Mouse (Mus musculus) cerebellum, postnatal 36 days (tissue): ENCODE measurements around the gene H60b.
"Not testable (repeated sequence)": the region's sequence is repeated elsewhere in the genome, so short reads cannot be mapped to it uniquely, and the experiment has no call there.

Experiments
- DNase-seq, 2 experiments: peaks; one replicate each; pipeline ENCODE4 v3.0.0; 2021 to 2022; ENCODE audit warnings: mixed read lengths in 2 of 2

H60b gene

DNA sequence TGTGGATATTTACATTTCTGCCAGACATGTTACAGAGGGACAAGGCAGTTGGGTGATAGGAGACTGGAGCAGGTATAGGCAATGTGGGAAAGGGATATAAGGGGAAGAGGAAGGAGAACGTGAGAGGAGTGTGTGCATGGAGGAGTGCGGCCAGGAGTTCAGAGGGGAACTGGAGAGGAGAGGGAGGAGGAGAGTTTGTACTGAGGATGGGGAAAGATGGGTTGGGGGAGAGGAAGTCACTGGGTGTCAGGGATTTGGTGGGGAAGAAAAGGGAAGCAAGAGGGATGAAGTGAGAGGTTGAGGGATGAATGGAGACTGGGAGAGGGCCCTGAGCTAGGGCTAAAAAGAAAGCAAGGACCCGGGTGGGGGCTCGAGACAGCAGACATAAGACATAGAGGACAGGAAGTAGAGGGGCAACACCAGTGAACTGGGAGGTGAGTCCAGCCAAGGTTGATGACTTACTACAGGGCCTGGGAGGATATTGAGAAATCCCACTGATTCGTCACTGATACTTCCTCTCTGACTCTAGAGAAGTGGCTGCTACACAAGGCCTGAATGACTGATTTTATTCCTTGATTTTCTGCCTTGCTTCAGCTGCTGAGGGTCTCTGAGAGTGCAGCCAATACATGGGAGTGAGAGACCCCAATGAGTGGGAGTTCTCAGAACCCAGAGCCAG is 7.1 kb downstream of the H60b start:
- DNase-seq, result not testable (repeated sequence)

DNA sequence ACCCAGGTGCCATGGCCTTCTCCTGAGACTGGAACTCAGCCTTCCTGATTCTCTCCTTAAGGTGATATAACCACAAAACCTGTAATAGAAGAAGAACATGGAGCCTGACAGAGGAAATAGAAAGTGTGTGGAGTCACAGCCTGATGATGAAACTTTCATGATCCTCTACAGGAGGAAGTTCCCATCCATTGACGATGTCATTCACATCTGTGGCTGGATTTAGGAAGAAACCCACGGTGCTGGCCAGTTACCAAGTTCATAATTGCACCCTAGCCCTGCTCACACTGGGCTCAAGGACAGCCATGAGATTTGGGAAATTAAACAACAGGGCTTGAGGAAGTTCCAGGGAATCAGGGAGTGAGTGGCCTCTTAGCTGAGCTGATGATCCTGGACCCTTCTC is 7.6 kb downstream of the H60b start:
- not testable (repeated sequence) for DNase-seq

DNA sequence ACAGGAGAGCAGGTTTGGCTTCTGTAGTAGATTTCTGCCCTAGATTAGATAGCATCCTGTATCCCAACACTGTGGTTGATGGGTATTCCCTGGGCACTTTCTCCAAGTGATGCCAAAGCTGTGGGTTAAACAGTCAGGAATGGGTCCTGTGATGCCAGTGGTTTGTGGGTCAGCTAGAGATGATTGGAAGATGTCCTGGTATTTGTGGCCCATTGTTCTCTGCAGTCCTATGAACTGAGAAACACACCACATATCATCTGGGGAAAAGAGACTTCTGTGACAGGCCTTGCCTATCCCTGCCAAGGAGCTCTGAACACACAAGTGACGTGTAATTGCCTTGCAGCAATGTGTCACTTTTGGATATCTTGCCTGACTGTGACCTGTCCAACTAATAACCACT is 8.7 kb downstream of the H60b start:
- not testable (repeated sequence) for DNase-seq

DNA sequence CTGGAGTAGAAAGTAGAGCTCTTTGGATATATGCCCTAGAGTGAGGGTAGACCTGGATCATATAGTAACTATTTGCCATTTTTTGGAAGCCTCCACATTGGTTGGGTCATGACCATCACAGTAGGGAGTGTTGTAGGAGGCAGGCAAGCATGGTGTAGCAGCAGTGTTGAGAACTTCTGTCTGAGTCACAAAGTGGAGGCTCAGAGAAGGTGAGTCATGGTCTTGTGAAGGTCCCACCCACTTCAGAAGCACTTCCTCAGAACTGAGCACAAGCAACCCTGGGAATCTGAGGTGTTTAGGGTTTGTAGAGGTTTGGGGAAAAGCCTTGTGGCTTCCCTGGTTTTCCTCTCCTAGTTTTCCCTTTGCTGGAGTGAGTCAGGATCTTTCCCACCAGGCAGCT is 10.7 kb downstream of the H60b start:
- not testable (repeated sequence) for DNase-seq

DNA sequence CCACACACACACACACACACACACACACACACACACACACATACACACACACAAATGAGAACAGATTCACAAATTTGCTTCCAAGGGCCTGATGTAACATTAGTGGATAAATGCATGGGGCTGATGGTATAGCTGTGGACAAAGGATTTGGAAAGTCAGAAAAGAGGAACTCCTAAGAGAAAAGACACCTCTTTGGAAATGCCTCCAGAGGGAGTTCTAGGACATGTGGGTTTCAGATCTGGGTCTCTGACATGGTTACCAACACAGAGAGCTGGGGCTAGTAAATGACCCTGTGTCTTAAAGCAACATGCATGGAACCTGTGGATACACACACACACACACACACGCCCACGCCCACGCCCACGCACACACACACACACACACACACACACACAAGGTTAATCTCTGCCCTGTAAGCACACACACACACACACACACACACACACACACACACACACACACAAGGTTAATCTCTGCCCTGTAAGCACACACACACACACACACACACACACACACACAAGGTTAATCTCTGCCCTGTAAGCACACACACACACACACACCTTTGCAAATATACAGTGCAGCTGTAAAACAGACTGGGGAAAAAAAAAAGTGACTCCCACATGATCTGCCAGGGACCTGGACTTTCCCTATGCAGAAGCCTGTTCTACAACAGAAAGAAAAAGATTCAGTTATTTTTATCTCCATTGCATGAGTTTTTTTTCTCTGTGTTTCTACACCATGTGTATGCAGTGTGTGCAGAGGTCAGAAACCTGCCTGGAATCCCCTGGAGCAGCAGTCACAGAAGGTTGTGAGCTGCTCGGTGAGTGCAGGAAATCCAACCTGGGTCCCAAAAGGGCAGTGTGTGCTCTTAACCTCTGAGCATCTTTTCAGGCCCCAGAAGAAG is 14.3 kb downstream of the H60b start:
- not testable (repeated sequence) for DNase-seq

DNA sequence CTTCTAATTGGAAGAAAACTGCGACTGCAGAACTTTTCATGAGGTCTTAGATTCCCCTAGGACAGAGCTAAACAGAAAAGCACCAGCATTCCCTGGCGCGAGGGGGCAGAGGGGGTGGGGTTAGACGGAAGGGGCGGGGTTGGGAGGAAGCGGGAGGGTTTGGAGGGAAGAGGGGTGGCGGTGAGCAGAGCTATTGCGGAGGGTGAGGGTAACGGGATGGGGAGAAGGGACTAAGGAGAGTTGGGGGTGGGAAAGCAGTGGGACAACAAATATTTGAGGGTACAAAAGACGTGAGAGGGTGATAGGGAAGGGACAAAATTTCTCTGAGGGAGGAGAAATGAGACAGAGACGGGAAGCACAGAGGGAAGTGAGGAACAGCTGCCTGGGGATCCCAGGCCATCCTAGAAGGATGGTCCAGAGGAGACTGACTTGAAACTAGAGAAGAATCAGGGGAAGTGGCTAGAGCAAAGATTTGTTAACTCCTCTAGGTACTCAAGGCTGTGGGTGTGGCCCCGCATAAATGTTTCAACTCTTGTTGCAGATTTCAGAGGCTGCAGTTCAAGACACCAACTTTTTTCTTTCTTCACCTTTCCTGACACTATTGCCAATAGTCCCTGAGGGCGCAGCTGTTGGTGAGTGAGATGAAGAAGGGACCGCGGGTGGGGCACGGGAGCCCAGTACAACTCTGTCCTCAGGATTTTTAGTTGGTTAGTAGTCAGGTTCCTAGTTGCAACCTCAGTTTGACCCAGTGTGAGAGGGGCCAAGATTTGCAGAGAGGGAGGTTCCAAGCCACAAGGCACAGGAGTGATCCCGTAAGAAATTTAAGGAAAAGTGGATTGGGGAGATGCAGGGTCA is 15.2 kb downstream of the H60b start:
- DNase-seq, result not testable (repeated sequence)

DNA sequence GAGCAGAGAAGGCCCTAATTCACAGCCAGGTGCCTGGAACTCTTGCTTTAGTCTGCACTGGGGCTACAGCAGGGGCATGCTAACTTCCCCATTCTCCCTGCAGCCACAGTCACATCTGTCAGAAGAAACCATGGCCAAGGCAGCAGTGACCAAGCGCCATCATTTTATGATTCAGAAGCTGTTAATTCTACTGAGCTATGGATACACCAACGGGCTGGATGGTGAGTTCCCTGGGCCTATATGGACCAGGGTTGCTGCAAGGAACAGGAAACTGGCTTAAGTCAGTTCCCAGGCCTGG is 15.8 kb downstream of the H60b start:
- not testable (repeated sequence) for DNase-seq

DNA sequence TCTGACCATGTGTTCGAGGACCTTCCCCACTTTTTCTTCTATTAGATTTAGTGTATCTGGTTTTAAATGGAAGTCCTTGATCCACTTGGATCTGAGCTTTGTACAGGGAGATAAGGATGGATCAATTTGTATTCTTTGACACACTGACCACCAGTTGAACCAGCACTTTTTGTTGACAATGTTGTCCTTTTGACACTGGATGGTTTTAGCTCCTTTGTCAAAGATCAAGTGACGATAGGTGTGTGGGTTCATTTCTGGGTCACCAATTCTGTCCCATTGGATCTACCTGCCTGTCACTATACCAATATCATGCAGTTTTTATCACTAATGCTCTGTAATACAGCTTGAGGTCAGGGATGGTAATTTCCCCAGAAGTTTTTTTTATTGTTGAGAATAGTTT is 18.1 kb downstream of the H60b start:
- not testable (repeated sequence) for DNase-seq

DNA sequence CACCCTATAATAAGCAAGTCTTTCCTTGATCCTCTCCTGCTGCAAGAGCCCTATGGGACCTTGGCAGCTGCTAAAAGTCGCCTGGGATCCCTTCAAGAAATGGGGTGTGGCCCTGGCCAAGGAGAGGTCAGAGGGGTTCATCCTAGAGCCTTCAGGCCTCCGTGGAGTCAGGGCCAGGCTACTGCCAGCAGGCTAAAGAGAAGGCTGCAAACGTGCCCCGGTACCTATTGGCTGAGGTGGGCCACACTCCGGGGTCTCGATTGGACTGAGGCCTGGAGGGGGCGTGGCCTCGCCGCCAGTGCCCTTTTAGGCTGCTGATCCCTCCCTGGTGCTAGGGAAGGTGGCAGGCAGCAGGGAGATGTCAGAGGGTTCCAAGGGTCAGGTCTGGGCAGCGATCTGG is 32.6 kb downstream of the H60b start:
- DNase-seq, result not testable (repeated sequence)

DNA sequence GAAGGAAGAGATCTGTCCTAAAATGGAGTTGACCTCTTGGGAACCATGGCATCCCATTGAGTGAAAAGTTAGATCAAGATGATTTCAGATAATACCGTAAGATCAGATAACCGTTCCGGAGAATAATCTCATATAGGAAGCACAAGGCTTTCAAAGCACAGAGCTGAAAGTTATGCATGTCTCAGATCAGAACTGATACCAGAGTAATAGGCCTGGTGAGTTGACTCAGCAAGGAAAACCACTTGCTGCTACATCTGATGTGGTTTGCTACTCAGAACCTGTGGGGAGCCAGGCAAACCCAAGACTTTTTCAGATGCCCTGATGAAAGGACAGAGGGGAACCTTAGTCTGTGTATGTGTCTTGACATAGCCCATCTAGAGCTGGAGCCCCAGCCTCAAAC is 43.0 kb downstream of the H60b start:
- not testable (repeated sequence) for DNase-seq

DNA sequence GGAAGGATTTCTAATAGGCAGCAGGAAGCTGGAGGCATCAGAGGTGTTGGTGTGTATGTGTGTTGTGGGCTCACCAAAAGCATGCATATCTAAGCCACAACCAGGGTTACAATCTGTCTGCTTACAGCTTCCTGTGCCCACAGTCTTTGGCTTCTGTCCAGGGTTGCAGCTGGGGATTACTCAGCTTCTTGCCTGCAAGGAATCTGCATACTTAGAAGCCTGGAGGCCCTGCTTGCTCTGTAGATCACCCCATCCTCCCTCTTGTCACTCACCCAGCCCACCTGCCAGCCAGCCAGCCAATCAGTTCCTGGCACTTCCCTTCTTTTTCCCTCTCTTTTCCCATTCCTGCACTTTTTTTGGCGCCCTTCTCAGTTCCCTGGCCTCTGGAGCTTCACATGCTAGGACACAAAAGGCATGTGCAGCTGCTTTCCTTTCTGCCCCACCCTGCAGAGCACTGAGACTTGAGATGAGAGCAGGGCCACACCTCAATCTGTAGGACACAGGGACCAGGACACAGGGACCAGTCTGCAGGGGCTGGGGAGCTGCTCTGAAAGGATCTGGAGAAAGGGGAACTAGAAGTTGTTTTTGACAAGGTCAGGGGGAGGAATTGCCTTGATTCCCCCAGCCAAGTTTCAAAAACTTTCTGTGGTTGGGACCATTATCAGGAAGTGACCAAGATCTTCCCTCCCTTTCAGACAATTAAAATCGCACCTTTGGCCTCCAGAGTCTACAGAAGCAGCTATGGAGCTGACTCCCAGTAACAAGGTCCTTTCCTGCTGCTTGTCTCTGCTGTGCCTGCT is 44.6 kb downstream of the H60b start:
- not testable (repeated sequence) for DNase-seq

DNA sequence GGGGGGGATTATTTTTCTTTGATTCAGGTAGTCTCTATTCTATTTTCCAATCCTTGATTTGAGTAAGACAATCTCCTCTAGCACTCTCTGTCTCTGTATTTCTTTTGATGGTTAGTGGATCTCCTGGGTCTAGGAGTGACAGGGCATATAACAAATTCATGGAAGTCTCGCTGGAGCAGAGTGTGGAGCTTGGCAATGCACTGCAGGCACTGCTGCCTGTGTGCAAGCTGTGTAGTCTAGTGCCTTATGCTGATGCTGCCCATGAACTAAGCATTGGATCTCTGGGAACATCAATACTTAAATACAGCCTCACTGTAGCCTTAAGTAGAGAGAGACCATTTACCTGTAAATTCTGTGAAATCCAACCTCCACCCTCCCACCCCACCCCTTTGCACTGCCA is 48.1 kb downstream of the H60b start:
- not testable (repeated sequence) for DNase-seq

DNA sequence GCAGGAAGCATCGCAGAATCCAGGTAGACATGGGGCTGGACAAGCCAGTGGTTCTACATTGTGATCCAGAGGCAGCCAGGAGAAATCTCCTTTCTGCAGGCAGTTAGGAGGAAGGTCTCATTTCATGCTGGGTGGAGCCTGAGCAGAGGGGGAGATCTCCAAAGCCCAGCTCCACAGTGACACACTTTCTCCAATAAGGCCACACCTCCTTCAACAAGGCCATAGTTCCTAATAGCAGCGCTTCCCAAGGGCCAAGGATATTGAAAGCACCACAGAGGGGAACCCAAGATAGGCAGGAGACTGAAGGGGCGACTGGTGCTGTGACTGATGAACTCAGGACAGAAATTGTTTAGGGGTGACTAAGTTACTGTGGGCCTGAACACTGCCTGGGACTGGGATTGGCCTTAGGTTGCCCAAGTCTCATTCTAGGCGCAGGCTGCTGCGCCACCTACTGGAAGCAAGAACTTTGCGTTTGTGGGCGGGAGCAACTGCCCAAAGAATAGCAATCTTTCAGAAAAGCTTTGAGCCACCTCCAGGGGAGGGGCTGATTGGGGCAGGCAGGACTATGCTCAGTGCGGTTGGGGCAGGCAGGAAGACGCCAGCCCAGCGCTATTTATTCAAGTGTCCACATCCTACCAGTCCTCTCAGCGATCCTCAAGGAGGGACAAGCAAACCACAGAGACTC is 53.8 kb downstream of the H60b start:
- peak in 1 of 2 experiments; percentile 7 for DNase-seq

DNA sequence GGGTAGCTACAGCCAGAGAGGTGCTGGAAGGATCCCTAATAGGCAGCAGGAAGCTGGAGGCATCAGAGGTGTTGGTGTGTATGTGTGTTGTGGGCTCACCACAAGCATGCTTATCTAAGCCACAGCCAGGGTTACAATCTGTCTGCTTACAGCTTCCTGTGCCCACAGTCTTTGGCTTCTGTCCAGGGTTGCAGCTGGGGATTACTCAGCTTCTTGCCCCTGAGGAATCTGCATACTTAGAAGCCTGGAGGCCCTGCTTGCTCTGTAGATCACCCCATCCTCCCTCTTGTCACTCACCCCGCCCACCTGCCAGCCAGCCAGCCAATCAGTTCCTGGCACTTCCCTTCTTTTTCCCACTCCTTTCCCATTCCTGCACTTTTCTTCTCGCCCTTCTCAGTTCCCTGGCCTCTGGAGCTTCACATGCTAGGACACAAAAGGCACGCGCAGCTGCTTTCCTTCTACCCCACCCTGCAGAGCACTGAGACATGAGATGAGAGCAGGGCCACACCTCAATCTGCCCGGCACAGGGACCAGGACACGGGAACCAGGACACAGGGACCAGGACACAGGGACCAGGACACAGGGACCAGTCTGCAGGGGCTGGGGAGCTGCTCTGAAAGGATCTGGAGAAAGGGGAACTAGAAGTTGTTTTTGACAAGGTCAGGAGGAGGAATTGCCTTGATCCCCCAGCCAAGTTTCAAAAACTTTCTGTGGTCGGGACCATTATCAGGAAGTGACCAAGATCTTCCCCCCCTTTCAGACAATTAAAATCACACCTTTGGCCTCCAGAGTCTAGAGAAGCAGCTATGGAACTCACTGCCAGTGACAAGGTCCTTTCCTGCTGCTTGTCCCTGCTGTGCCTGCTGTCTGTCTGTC is 65.3 kb downstream of the H60b start:
- not testable (repeated sequence) for DNase-seq

DNA sequence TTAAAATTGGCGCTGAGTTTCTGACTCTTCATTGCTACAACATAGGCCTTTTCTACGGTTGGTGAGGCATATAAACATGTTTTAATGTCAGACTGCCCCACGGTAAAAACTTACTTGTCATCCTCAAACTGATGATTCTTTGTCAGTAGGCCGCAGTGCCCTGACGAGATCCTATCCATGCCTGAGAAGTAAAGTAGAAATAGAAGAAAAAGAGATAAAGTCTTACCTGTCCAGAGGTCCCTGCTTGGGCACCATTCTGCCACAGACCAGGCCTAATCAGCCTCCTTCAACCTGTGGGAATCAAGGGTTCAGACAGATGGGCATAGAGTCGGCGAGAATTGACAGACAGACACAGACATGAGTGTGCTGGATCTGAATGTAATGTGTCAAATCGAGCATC is 106.7 kb downstream of the H60b start:
- DNase-seq, result no peak

DNA sequence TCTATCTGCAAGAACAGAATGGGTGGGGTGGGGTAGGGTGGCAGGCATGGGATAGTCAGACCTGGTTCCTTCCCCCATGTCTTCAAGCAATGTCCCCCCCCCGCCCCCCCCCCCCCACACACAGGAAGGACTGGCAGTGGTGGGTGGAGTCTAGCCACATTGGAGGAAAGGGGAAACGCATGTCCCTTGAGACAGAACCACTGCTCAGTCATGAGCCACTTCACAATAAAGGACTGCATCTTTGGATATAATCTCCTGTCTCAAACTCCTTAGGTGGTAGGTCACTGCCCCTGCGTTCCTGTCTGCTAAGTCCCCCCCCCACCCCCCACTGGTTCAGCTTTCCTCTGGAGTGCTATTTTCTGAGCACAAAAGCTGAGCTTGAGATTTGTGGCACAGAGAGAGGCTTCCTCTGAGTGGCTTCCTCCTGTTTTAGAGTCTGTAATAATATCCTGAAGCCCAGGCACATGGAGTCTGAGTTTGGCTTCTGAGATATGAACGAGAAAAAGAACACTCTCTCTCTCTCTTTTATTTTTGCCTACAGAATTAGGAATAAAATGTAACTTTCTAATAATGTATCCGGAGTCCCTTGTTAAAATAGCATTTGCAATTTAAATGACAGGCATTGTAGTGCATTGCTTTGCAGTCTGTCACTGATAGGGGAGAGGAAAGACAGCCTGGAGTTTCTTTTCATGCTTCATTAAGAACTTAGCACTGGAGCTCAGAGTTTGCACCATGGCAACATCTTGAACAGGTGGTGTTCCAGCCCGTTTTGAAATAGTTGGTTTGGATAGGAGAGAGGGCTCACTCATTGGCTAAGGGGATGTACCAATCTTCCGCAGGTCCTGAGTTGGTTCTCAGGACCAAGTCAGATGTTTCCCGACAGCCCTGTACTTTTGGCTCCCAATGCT is 112.7 kb downstream of the H60b start:
- DNase-seq, result not testable (repeated sequence)

DNA sequence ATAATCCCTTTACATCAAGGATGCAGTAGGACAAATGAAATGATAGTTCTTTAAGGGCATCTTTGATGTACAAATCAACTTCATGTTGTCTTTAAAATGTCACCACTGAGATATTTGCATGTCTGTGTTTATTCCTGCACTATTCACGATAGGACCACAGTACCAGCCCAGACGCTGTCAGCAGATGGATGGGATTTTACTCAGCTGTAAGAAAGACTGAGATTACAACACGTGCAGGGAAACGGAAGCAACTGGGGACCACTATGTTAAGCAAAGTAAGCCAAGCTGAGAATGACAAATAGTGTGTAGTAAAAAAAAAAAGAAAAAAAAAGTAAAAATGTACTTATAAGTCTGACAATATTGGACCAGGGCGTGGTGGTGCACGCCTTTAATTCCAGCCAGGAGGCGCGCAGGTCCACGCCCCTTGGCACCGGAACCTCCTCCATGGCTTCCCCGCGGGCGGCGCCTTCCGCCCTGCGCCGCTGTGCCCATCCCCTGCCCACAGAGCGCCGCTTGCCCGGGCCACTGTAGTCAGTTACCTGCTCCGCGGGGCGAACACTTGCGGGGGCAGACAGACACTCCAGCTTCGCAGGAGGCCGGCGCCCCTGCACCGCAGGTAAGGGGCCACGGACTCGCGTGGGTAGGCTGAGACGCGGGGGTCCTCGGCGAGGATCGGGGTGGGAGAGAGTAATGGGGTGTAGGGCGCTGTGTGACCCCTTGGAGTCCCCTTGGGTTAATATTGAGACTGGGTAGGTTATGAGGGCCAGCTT is 114.7 kb downstream of the H60b start:
- not testable (repeated sequence) for DNase-seq

DNA sequence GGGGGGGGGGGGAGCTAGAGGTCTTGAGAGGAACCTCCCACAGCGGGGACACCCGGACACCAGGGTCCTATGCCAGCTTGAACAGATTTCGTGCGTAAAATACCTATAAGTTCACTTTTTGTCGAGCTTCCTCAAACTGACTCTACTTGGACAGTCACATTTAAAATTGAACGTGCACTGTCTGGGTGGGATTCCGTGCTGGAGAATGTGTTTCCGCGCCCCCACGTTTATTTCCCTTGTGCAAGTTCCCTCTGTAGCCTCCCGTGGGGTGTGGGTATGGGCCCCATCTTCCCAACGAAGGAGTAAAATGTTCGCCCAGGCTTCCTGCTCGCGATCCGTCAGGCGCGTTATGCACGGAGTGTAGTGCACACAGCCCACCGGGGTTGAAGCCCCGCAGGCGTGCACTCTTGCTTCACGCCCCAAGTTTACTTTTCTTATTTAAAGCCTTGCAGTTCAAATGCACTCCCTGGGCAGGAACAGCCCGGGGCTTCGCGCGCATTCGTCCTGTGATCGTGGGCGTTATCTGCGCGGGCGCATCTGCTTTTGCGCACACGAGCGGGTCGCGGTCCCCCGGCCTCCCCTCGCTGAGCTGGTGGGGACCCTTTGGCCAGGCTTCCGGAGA is 115.4 kb downstream of the H60b start:
- DNase-seq, result no peak
